Comparison of ENCODE assay signal across 37 mouse cellular contexts in the genomic region with DNA sequence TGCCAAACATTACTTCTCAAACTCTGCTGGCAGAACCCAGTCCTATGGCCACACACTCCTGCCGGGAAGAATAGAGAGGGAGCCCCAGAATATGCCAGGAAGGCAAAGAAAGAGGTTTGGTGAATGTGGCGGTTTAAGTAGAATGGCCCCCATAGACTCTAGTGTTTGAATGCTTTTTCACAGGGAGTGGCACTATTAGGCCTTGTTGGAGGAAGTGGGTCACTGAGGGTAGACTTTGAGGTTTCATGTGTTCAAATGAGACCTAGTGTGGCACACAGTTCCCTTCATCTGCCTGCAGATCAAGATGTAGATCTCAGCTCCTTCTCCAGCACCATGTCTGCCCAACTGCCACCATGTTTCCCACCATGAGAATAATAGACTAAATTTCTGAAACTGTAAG. TPM values are rescaled to one million over a fixed set of nuclear protein-coding genes. Genes with fewer than 3 reads are reported as not detected.
DNase-seq lines count a peak whose midpoint lies in the region; ATAC-seq lines count a peak whose summit lies in the region.
"Had no signal": no experiment of that assay in that cellular context is flagged by ENCODE, and none has a peak within 500 bp of the region (broad histone marks: within the 10 kb centered on the region; RNA-seq: fewer than 3 reads in every experiment).

No protein-coding gene starts in this region.

- H3K27me3 ChIP-seq in heart, embryonic 10.5 days (ENCODE audit: insufficient read depth, poor library complexity, severe bottlenecking): no peaks in the 10 kb centered on the region
- H3K27me3 ChIP-seq: forebrain, embryonic 15.5 days; heart, embryonic 15.5 days; hindbrain, embryonic 12.5 days; limb, embryonic 13.5 days; lung, embryonic 15.5 days; midbrain, embryonic 12.5 days; neural tube, embryonic 15.5 days had no signal

- H3K4me3 ChIP-seq in heart, embryonic 10.5 days: no peak overlapping the region
- H3K4me3 ChIP-seq: forebrain, embryonic 15.5 days; gastrocnemius, adult 2 months; heart, embryonic 15.5 days; hindbrain, embryonic 12.5 days; left cerebral cortex, adult 2 months; limb, embryonic 13.5 days; lung, embryonic 15.5 days; megakaryocyte, embryonic 14.5 days; midbrain, embryonic 12.5 days; neural tube, embryonic 15.5 days had no signal

- 72% methylated on average over 2 of the region's 2 CpGs for WGBS in heart, embryonic 10.5 days

- ATAC-seq in megakaryocyte, adult 5-6 weeks (ENCODE audit: poor library complexity, severe bottlenecking): 0 out of 2 replicates have a peak, but pooled peaks have one; percentile 47
- ATAC-seq in frontal cortex, adult (ENCODE audit: low TSS enrichment): no peak
- ATAC-seq: forebrain, embryonic 15.5 days; hindbrain, postnatal 0 days; intestine, postnatal 0 days had no signal

- H3K9me3 ChIP-seq in heart, embryonic 10.5 days: no peaks in the 10 kb centered on the region
- H3K9me3 ChIP-seq: forebrain, embryonic 15.5 days; heart, embryonic 15.5 days; hindbrain, embryonic 12.5 days; lung, embryonic 15.5 days; midbrain, embryonic 12.5 days; neural tube, embryonic 15.5 days had no signal

- intact Hi-C loops in left cerebral cortex, postnatal 36 days (cut with DNase I): no loop called here

- DNase-seq in heart, adult 11 months: peak; percentile 75
- no peak for DNase-seq in heart, embryonic 10.5 days (ENCODE audit: low spot score)
- DNase-seq in thymus, postnatal 14 days: peak; percentile 17
- DNase-seq in thymus, postnatal 4 days: no peak
- no peak for DNase-seq in left cerebral cortex, postnatal 36 days (ENCODE audit: low spot score in 2 of 2)
- DNase-seq in cerebellum, postnatal 36 days: no peak
- DNase-seq: adrenal gland, adult 8-10 months; cerebellum, adult 8-10 months; cerebellum, postnatal 25 days; gastrocnemius, adult 2 months; heart, postnatal 36 days; kidney, adult 9 months; kidney, postnatal 14 days; lung, postnatal 36 days; retina, postnatal 1 day; right cerebral cortex, postnatal 14 days had no signal

- H3K36me3 ChIP-seq in heart, embryonic 10.5 days: no peaks in the 10 kb centered on the region
- H3K36me3 ChIP-seq: forebrain, embryonic 15.5 days; heart, embryonic 15.5 days; hindbrain, embryonic 12.5 days; limb, embryonic 13.5 days; lung, embryonic 15.5 days; midbrain, embryonic 12.5 days; neural tube, embryonic 15.5 days had no signal

- no peaks in the 10 kb centered on the region for H3K4me1 ChIP-seq in heart, embryonic 10.5 days
- H3K4me1 ChIP-seq: heart, embryonic 15.5 days; hindbrain, embryonic 12.5 days; limb, embryonic 13.5 days; lung, embryonic 15.5 days; megakaryocyte, embryonic 14.5 days; midbrain, embryonic 12.5 days; neural tube, embryonic 15.5 days had no signal

- H3K27ac ChIP-seq in heart, embryonic 10.5 days: no peak overlapping the region
- H3K27ac ChIP-seq: forebrain, embryonic 15.5 days; gastrocnemius, adult 2 months; heart, embryonic 15.5 days; hindbrain, embryonic 12.5 days; hindbrain, postnatal 0 days; left cerebral cortex, adult 2 months; limb, embryonic 13.5 days; lung, embryonic 15.5 days; midbrain, embryonic 12.5 days; neural tube, embryonic 15.5 days had no signal

RNA-seq across cellular contexts. Expression of gene Clpb, which starts 27.4 kb away (rescaled TPM):
- polyA plus RNA-seq in heart, embryonic 10.5 days (2016; fragmentation: Nextera tagmentation; extraction: Ambion mirVana): 55.9 and 63.0 TPM in 2 replicates
- total RNA-seq in megakaryocyte, adult 5-6 weeks (2015): 3.2 and 8.3 TPM in 2 replicates
- 12.2 and 18.4 TPM in 2 replicates for total RNA-seq in megakaryocyte, adult 5-6 weeks (2017)
- total RNA-seq in left cerebral cortex, postnatal 36 days (2021): 10 to 100 TPM; 55.2 to 60.3 TPM

RNA-seq across cellular contexts. Expression of gene Art2b, which starts 50.7 kb away (rescaled TPM):
- not detected in 2 replicates for polyA plus RNA-seq in heart, embryonic 10.5 days (2016; fragmentation: Nextera tagmentation; extraction: Ambion mirVana)
- 0.21 and 0.36 TPM in 2 replicates for total RNA-seq in megakaryocyte, adult 5-6 weeks (2015)
- 0.07 and 0.81 TPM in 2 replicates for total RNA-seq in megakaryocyte, adult 5-6 weeks (2017)
- total RNA-seq in left cerebral cortex, postnatal 36 days (2021): not detected
- total RNA-seq: gastrocnemius, adult 2 months; gastrocnemius, postnatal 4 days; heart, postnatal 36 days; hindbrain, postnatal 0 days; layer of hippocampus, adult 18-20 months; layer of hippocampus, postnatal 10 days; left cerebral cortex, adult 2 months; left cerebral cortex, postnatal 25 days; midbrain, postnatal 0 days had no signal
- polyA plus RNA-seq: embryonic facial prominence, embryonic 11.5 days; forebrain, embryonic 15.5 days; heart, embryonic 15.5 days; hindbrain, embryonic 12.5 days; hindbrain, postnatal 0 days; limb, embryonic 13.5 days; liver, embryonic 11.5 days; lung, embryonic 15.5 days; midbrain, embryonic 12.5 days; midbrain, postnatal 0 days; neural tube, embryonic 15.5 days; stomach, embryonic 16.5 days had no signal

Comparison
In these comparisons a context has a peak if more than half of its experiments do, and no peak if none do; other contexts are left out.
1. DNase-seq: peak in heart, adult 11 months (single experiment) and thymus, postnatal 14 days (single experiment); none in heart, embryonic 10.5 days (single experiment), thymus, postnatal 4 days (single experiment), left cerebral cortex, postnatal 36 days (0 of 2) and cerebellum, postnatal 36 days (0 of 2).